Mouse (Mus musculus): ENCODE data around the gene Gpatch4.

DNA sequence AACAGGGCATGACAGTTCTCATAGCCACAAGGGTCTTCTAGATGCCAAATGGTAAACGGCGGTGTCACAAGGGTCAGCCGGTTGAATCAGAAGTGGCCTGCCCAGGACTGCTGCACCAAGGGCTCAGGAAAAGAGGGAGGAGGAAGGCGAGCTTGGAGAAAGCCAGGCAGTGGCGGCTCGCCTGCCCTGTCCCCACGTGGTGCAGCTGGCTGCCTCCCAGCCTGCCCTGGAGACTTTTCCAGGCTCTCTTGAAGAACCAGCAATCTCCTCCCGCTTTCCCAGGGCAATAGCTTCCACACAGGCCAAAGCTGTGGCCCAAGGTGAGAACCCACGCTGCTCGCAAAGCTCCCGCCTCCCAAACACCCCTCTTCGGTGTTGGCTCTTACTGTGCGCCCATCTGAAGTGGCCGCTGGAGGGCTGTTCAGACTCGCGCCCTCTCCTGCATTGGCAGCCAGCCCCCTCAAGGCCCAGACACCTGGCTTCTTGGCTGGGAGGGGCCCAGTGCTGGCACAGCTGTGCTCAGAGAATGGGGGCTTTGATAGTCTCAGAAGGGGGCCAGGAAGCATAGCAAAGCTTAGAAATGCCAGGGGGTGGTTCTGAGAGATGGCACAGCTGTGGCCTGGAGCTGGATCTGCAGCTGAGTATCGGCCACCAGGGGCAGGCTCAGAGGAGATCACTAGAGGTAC lies 40.5 kb upstream of the Gpatch4 start:
- TF ChIP-seq GATA1 (IDR thresholded peaks at IDR 0.05; ENCODE audit: borderline replicate concordance, low read length) (no peak), CTCF (IDR thresholded peaks at IDR 0.05; ENCODE audit: low read depth, low read length) (no peak), TAL1 (conservative IDR thresholded peaks at IDR 0.05; ENCODE audit: low read depth, low read length) (no peak), POLR2AphosphoS5 (IDR thresholded peaks at IDR 0.05; ENCODE audit: insufficient replicate concordance, low read depth, low read length) (no peak)

Measured in G1E (cell line).